Mouse (Mus musculus): ENCODE measurements around the gene Otud7b. TPM values are rescaled to one million over a fixed set of nuclear protein-coding genes. Genes with fewer than 3 reads are reported as not detected.

Gene Otud7b
- 7.4 and 7.9 TPM in 2 replicates for polyA plus RNA-seq (2015; fragmentation: Nextera tagmentation; extraction: Ambion mirVana)

DNA sequence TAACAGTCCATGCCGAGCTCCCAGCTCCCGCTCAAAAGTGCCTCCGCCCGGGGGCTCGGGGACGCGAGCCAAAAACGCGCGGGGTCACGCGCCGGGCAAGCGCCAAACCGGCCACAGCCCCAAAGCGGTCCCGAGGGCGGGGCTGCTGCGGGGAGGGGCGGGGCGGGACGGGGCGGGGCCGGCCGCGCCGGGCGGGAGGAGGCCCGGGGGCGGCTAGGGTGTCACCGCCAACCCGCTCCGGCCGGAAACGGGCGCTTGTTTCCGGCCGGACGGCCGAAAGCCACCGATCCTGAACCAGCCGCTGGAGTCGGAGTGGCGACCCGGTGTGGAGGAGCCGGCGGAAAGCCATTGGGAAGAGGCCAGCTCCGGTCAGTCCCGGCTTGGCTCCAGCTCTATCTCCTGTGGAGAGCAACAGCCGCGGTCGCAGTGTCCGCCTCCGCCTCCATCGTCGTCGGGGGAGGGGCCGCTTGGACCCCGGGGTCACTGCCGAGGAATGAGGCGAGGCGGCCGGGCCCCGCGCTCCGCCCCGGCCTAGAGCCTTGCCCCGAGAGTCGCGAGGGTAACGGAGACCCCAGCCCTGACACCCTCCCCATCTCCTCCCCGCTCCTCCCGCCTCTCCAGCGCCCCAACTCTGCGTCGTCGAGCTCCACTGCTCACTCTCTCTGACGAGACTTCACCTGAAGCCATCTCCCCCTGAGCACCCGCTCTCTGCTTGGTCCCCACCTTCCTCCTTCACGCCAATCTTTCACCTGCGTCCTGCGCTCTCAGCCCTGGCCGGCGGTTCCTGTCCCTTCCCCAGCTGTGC is at the start of gene Otud7b:
Otud7b (plus strand) TSS at position 267 of the 805 bp plus-strand sequence.
- DNase-seq: peak; percentile 91
- no peak for TF ChIP-seq CTCF (IDR thresholded peaks at IDR 0.05; ENCODE audit: low read depth)
- 0 out of 2 replicates have a peak, but pooled peaks have one; percentile 18 for TF ChIP-seq EP300 (IDR thresholded peaks at IDR 0.05; ENCODE audit: low read depth)
- H3K4me3 ChIP-seq (ENCODE audit: low read depth, low read length): peak within 1 kb of the TSS; percentile 89
- peak within 1 kb of the TSS; percentile 91 for H3K27ac ChIP-seq (ENCODE audit: low read depth)
- WGBS (ENCODE audit: insufficient replicate concordance): under 1% methylated on average over 73 of the region's 84 CpGs
- no peaks in the 10 kb centered on the region for H3K27me3 ChIP-seq (ENCODE audit: insufficient read depth, low read length)
- H3K9me3 ChIP-seq (ENCODE audit: low read length): no peaks in the 10 kb centered on the region
- H3K4me1 ChIP-seq (ENCODE audit: insufficient read depth): peaks cover 18% of the 10 kb centered on the region
- H3K4me2 ChIP-seq (ENCODE audit: low read depth, low read length): peak within 1 kb of the TSS; percentile 92
- peak within 1 kb of the TSS; percentile 89 for H3K9ac ChIP-seq (replicated peaks)
- ATAC-seq: peak; percentile 93
- H3K36me3 ChIP-seq (replicated peaks; ENCODE audit: insufficient read depth, low read length): peaks cover 3% of the 10 kb centered on the region; the same call in 1 of the 2 replicates

DNA sequence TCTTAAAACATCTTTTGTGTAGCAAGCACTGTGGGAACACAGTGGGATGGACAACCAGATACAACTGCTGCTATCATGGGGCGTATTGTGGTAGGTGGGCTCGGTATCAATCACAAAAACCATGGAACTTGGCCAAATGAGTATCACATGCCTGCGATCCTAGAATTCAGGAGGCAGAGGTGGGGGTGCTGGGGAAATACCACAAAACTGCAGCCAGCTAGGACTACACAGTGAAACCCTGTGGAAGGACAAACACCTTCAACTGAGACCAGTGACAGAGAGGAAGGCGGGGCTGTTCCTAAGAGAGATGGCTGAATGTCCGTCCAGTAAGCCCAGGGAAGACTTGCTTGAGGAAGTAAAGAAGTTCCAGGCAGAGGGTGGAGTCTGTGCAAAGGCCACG is 49.0 kb upstream of the Otud7b start:
- Histone ChIP-seq H3K36me3 (replicated peaks; ENCODE audit: insufficient read depth, low read length) (no peaks in the 10 kb centered on the region; the same call in 1 of the 2 replicates), H3K27me3 (ENCODE audit: insufficient read depth, low read length) (no peaks in the 10 kb centered on the region), H3K4me2 (ENCODE audit: low read depth, low read length) (no peak overlapping the region), H3K9me3 (ENCODE audit: low read length) (no peaks in the 10 kb centered on the region), H3K4me1 (ENCODE audit: insufficient read depth) (peaks cover 2% of the 10 kb centered on the region; the same call in 1 of the 2 replicates), H3K4me3 (ENCODE audit: low read depth, low read length) (no peak overlapping the region), H3K9ac (replicated peaks) (no peak overlapping the region), H3K27ac (ENCODE audit: low read depth) (no peak overlapping the region)
- ATAC-seq: no peak
- no peak for DNase-seq
- TF ChIP-seq CTCF (IDR thresholded peaks at IDR 0.05; ENCODE audit: low read depth): no peak
- TF ChIP-seq EP300 (IDR thresholded peaks at IDR 0.05; ENCODE audit: low read depth): no peak
- WGBS (ENCODE audit: insufficient replicate concordance): 75% methylated on average over 6 of the region's 6 CpGs

DNA sequence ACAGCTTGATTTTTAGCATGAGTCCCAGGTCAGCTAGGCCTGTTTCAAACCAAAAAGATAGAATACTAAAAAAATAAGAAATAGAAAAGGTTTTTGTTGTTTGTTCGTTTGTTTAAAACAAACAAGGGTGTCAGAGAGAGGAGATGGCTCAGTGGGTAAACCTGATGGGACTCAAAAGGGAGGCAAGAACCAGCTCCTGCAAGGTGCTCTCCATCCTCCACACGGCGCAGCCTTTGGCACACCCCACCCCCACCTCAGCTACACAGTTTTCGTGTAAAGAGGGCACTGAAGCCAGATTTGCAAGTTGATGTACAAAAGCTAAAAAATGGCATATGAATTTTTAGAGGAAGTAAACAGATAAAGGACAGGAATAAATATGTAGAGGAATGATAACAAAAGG is 48.3 kb upstream of the Otud7b start:
- Histone ChIP-seq H3K27ac (ENCODE audit: low read depth) (no peak overlapping the region), H3K36me3 (replicated peaks; ENCODE audit: insufficient read depth, low read length) (no peaks in the 10 kb centered on the region; the same call in 1 of the 2 replicates), H3K4me2 (ENCODE audit: low read depth, low read length) (no peak overlapping the region), H3K4me1 (ENCODE audit: insufficient read depth) (peaks cover 2% of the 10 kb centered on the region; the same call in 1 of the 2 replicates), H3K4me3 (ENCODE audit: low read depth, low read length) (no peak overlapping the region), H3K9me3 (ENCODE audit: low read length) (no peaks in the 10 kb centered on the region), H3K9ac (replicated peaks) (no peak overlapping the region), H3K27me3 (ENCODE audit: insufficient read depth, low read length) (no peaks in the 10 kb centered on the region)
- no peak for TF ChIP-seq EP300 (IDR thresholded peaks at IDR 0.05; ENCODE audit: low read depth)
- TF ChIP-seq CTCF (IDR thresholded peaks at IDR 0.05; ENCODE audit: low read depth): no peak
- DNase-seq (no peak), ATAC-seq (no peak)
- WGBS (ENCODE audit: insufficient replicate concordance): 75% methylated on average over 4 of the region's 4 CpGs

- Histone ChIP-seq H3K4me2 (ENCODE audit: low read depth, low read length) (peak overlapping the region; percentile 78), H3K27ac (ENCODE audit: low read depth) (peak overlapping the region; percentile 75), H3K9ac (replicated peaks) (peak overlapping the region; percentile 72), H3K27me3 (ENCODE audit: insufficient read depth, low read length) (no peaks in the 10 kb centered on the region), H3K9me3 (ENCODE audit: low read length) (no peaks in the 10 kb centered on the region), H3K4me1 (ENCODE audit: insufficient read depth) (peaks cover 2% of the 10 kb centered on the region; the same call in 1 of the 2 replicates), H3K36me3 (replicated peaks; ENCODE audit: insufficient read depth, low read length) (no peaks in the 10 kb centered on the region; the same call in 1 of the 2 replicates), H3K4me3 (ENCODE audit: low read depth, low read length) (peak overlapping the region; percentile 71)
- ATAC-seq (peak; percentile 96), DNase-seq (peak; percentile 90)
- TF ChIP-seq EP300 (IDR thresholded peaks at IDR 0.05; ENCODE audit: low read depth) (no peak), CTCF (IDR thresholded peaks at IDR 0.05; ENCODE audit: low read depth) (no peak)
- WGBS (ENCODE audit: insufficient replicate concordance): under 1% methylated on average over 26 of the region's 26 CpGs
Measured at GRCm38 (mm10) chr3:96057747-96058204, 46.6 kb upstream of the Otud7b start.

- no peaks in the 10 kb centered on the region for H3K9me3 ChIP-seq (ENCODE audit: low read length)
- WGBS (ENCODE audit: insufficient replicate concordance): 2% methylated on average over 18 of the region's 18 CpGs
- TF ChIP-seq EP300 (IDR thresholded peaks at IDR 0.05; ENCODE audit: low read depth) (0 out of 2 replicates have a peak, but pooled peaks have one; percentile 23), CTCF (IDR thresholded peaks at IDR 0.05; ENCODE audit: low read depth) (no peak)
- peak; percentile 77 for ATAC-seq
- H3K27ac ChIP-seq (ENCODE audit: low read depth): peak within 1 kb of the TSS; percentile 75
- H3K36me3 ChIP-seq (replicated peaks; ENCODE audit: insufficient read depth, low read length): no peaks in the 10 kb centered on the region
- H3K4me3 ChIP-seq (ENCODE audit: low read depth, low read length): peak within 1 kb of the TSS; percentile 71
- peak within 1 kb of the TSS; percentile 78 for H3K4me2 ChIP-seq (ENCODE audit: low read depth, low read length)
- H3K9ac ChIP-seq (replicated peaks): peak within 1 kb of the TSS; percentile 72
- H3K27me3 ChIP-seq (ENCODE audit: insufficient read depth, low read length): no peaks in the 10 kb centered on the region
- peaks cover 2% of the 10 kb centered on the region; the same call in 1 of the 2 replicates for H3K4me1 ChIP-seq (ENCODE audit: insufficient read depth)
- peak; percentile 76 for DNase-seq
Measured at GRCm38 (mm10) chr3:96058231-96058896, 46.0 kb upstream of the Otud7b start, which contains the start of gene Vps45. Gene Vps45, minus strand, starts transcription at chr3:96058466.

DNA sequence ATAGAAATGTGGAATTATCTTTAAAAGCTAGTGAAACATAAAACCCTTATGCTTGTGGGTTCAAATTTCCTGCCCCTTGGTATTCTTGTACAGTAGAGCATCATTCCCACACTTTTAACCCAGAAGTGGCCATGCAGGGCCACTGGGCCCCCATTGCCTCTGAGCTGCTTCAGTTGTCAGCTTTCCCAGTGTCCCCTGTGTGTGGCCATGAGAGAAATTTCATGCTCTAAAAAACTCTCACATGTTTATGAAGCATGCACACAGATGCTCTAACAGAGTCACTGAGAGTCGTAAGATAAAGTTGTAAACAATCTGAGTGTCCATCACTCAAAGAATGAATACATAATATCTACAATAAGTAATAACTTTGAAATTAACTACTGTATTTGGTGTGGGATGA is 44.2 kb upstream of the Otud7b start:
- H3K27ac ChIP-seq (ENCODE audit: low read depth): no peak overlapping the region
- no peaks in the 10 kb centered on the region for H3K27me3 ChIP-seq (ENCODE audit: insufficient read depth, low read length)
- H3K9me3 ChIP-seq (ENCODE audit: low read length): no peaks in the 10 kb centered on the region
- ATAC-seq (no peak), DNase-seq (no peak)
- peaks cover 2% of the 10 kb centered on the region; the same call in 1 of the 2 replicates for H3K4me1 ChIP-seq (ENCODE audit: insufficient read depth)
- H3K36me3 ChIP-seq (replicated peaks; ENCODE audit: insufficient read depth, low read length): no peaks in the 10 kb centered on the region
- no peak for TF ChIP-seq CTCF (IDR thresholded peaks at IDR 0.05; ENCODE audit: low read depth)
- TF ChIP-seq EP300 (IDR thresholded peaks at IDR 0.05; ENCODE audit: low read depth): no peak
- H3K9ac ChIP-seq (replicated peaks): no peak overlapping the region
- WGBS (ENCODE audit: insufficient replicate concordance): 88% methylated on average over 1 of the region's 1 CpGs
- H3K4me2 ChIP-seq (ENCODE audit: low read depth, low read length): no peak overlapping the region
- no peak overlapping the region for H3K4me3 ChIP-seq (ENCODE audit: low read depth, low read length)
